Mouse (Mus musculus) ES-E14 (cell line): ENCODE measurements around the gene Ccdc9.

Experiments
- HCFC1 ChIP-seq: IDR thresholded peaks from 2 replicates; pipeline ENCODE4 v1.6.1; 2012; ENCODE audit warnings: low read length, inconsistent platforms, borderline replicate concordance; ENCODE audit not compliant: insufficient read depth
- MAFK ChIP-seq: IDR thresholded peaks from 2 replicates; pipeline ENCODE4 v1.6.1; 2014; ENCODE audit warnings: mild to moderate bottlenecking, low read depth, low read length, inconsistent platforms; ENCODE audit not compliant: insufficient read depth

DNA sequence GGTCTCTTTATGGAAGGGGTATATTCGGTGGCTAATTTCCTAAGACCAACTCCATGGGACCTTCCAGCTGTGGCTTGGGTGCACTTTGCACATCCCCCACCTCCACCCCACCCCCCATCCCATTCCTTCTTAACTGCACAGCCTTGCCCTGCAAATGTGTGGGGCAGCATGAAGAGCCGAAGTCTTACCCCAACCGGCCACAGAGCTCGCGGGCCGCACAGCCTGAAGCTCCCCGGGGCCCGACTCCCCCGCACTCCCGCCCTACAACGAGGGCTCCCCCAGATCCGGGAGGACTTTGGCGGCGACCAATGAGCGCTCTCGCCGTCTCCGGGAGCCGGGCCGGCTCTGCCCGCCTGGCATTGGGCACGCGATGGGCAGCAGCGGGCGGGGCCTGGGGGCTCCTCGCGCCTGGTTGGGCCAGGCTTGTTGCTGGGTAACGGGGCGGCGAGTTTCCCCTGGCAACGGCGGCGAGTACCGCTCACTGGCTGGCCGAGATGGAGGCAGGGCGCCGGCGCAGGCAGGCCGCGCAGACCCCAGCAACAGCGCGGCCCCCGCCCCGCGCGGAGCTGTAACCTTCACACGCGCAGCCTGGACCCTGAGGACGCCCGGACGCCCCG is 12.9 kb upstream of the Ccdc9 start:
- TF ChIP-seq HCFC1 = no peak
- no peak for TF ChIP-seq MAFK
